Mouse (Mus musculus): ENCODE measurements at regions not wholly inside any gene's neighbourhood (a gene's known extent, or its start where the extent isn't known, plus 50 kb on each side); places are given as distances from the start of the nearest gene placed in this dataset.

- TF ChIP-seq SMC3 (IDR thresholded peaks at IDR 0.05; ENCODE audit: low read depth, low read length) (no peak), GABPA (IDR thresholded peaks at IDR 0.05; ENCODE audit: insufficient replicate concordance, low read depth, low read length) (no peak), POLR2A (IDR thresholded peaks at IDR 0.05; ENCODE audit: low read depth, low read length) (no peak), ZKSCAN1 (IDR thresholded peaks at IDR 0.05; ENCODE audit: borderline replicate concordance, low read depth, low read length) (no peak), CTCF (conservative IDR thresholded peaks at IDR 0.05 in 1 of 2, IDR thresholded peaks at IDR 0.05 in 1 of 2; ENCODE audit: low read depth in 2 of 2, low read length in 2 of 2) (peak in 1 of 2 experiments; percentile 15; a peak in 1 of 4 replicates), USF1 (IDR thresholded peaks at IDR 0.05; ENCODE audit: low read depth, low read length) (no peak), USF2 (conservative IDR thresholded peaks at IDR 0.05; ENCODE audit: low read depth, low read length) (no peak), BHLHE40 (IDR thresholded peaks at IDR 0.05; ENCODE audit: low read depth, low read length) (no peak), ELF1 (IDR thresholded peaks at IDR 0.05; ENCODE audit: low read depth, low read length) (no peak), EP300 (IDR thresholded peaks at IDR 0.05; ENCODE audit: low read length) (no peak)
Measured at GRCm38 (mm10) chr13:11210109-11210508, 849.5 kb upstream of the Chrm3 start.
